Mouse (Mus musculus) left cerebral cortex, postnatal 36 days (tissue): ENCODE measurements around the gene Vcpkmt. TPM values are rescaled to one million over a fixed set of nuclear protein-coding genes. Genes with fewer than 3 reads are reported as not detected.
"Not testable (repeated sequence)": the region's sequence is repeated elsewhere in the genome, so short reads cannot be mapped to it uniquely, and the experiment has no call there.

Source experiments
- DNase-seq, 2 experiments: peaks; one replicate each; pipeline ENCODE4 v3.0.0; 2021 to 2022; ENCODE audit warnings: low spot score in 2 of 2, mixed read lengths in 1 of 2
- intact Hi-C: fragments of 180-260 bp; cut with DNase I; formaldehyde crosslinking; loops from one replicate; pipeline ENCODE4 v1.15.1; 2025
- total RNA-seq, 2 experiments: library from RNA; stranded (reverse); gene quantifications; 2 replicates each; pipeline ENCODE4 v1.2.3; 2021

Gene Vcpkmt
- 10 to 100 TPM; 20.3 to 24.8 TPM for total RNA-seq

- DNase-seq: peak; percentile 87 to 90
- intact Hi-C loops: no loop called here
Measured at GRCm38 (mm10) chr12:69582613-69583269, at the start of gene Vcpkmt. TSS of gene Vcpkmt (minus strand) at chr12:69583028.

DNA sequence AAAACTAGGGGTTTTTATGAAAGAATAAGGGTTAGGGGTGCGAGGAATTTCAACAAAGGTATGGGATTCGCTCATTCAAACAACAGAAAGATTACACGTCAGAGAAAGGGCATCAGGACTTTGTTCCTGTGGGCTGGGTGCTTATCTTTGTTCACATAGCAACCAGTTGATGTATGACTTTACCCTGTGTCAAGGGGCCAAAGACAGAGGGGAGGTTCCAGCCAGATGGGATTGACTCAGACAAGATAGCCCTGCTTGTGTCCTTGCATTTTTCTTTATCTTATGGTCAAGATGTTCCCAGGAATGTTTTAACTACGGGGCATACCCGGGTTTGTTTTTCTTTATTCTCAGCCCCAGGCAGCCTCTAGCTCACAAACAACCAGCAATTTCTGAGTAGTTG is 35.8 kb upstream of the Vcpkmt start:
- DNase-seq, intact Hi-C loops: not testable (repeated sequence)

- intact Hi-C loops: no loop called here
- DNase-seq: no peak
Measured at GRCm38 (mm10) chr12:69604367-69604766, 21.5 kb upstream of the Vcpkmt start.

- no peak for DNase-seq
- intact Hi-C loops: no loop called here
Measured at GRCm38 (mm10) chr12:69597446-69597845, 14.6 kb upstream of the Vcpkmt start.

GRCm38 (mm10) chr12:69593130-69593529 is 10.3 kb upstream of the Vcpkmt start:
- no peak for DNase-seq
- intact Hi-C loops: no loop called here

DNA sequence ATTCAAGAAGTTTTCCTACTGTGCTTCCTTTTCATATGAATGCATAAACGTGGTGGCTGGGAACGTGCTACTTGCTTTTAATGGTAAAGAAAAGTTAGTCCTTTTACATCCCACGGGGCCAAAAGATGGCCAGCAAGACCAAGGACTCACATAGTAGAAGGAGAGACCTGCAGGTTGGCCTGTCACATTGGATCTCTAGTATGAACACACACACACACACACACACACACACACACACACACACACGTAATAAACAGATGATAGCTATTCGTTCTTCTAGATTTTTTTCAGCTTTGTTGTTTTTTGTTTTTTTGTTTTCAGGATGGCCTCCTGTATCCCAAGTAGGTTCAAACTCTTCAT is 422 bp upstream of the Vcpkmt start:
- intact Hi-C loops: no loop called here
- DNase-seq: no peak

GRCm38 (mm10) chr12:69582216-69582612 is 614 bp downstream of the Vcpkmt start:
- intact Hi-C loops: no loop called here
- DNase-seq: no peak

DNA sequence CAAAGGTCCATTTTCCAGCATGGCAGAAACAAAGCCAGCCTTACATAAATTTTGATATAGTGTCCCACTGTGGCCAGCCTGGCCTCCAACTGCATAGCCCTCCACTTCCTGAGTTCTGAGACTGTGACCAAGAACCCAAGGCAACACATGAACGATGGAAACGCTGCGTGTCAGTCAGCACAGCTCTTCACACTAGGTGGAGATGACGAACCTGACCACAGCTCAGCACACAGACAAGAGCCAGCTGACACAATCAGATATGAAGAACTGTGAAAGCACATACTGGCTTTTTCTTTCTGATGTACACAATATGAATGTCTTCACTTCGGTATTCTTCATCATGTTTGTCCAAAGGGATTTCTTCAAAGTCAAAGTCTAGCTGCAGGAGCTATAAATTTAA is 3.2 kb downstream of the Vcpkmt start:
- no peak for DNase-seq
- intact Hi-C loops: loop anchor here (5.0 kb wide), 1 partner anchor 103 kb away; the partner anchor contains the start of gene Sos2

DNA sequence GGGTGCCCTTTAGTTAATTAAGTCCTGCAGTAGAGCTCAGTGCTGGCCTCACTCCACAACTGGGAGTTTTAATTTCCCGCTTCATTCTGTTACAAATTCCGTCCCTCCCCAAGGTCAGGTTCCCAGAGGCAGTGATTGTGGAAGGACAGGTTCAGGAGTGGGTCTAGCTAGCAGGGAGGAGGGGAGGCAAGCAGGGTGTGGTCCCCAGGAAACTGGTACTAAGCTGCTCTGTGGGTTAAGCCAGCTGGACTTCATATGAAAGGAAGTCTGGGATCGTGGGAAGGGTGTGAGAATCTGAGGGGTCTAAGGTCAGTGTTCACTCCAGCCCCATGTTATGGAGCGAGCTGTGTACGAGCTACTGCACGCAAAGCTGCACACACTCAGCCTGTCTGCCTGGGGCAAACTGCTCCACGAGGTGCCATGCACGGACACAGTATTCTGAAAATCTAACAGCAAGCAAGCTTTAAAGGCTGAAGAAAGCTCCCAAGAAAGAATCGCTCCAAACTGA is 6.7 kb downstream of the Vcpkmt start:
- intact Hi-C loops: loop anchor here (5.0 kb wide), 1 partner anchor 106 kb away; the partner anchor contains the start of gene Sos2
- no peak for DNase-seq

GRCm38 (mm10) chr12:69573916-69574881 is 8.6 kb downstream of the Vcpkmt start:
- peak; percentile 53 to 75 for DNase-seq
- intact Hi-C loops: loop anchor here (2.0 to 5.0 kb wide), 2 partner anchors 72 to 211 kb away; no protein-coding TSS in a partner anchor

- no peak for DNase-seq
- intact Hi-C loops: loop anchor here (5.0 kb wide), 1 partner anchor 71 kb away; no protein-coding TSS in a partner anchor
Measured at GRCm38 (mm10) chr12:69573271-69573670, 9.6 kb downstream of the Vcpkmt start.

GRCm38 (mm10) chr12:69569926-69570325 is 12.9 kb downstream of the Vcpkmt start:
- DNase-seq: no peak
- intact Hi-C loops: loop anchor here (5.0 kb wide), 1 partner anchor 68 kb away; no protein-coding TSS in a partner anchor

- intact Hi-C loops: no loop called here
- no peak for DNase-seq
Measured at GRCm38 (mm10) chr12:69568266-69568665, 14.6 kb downstream of the Vcpkmt start.

DNA sequence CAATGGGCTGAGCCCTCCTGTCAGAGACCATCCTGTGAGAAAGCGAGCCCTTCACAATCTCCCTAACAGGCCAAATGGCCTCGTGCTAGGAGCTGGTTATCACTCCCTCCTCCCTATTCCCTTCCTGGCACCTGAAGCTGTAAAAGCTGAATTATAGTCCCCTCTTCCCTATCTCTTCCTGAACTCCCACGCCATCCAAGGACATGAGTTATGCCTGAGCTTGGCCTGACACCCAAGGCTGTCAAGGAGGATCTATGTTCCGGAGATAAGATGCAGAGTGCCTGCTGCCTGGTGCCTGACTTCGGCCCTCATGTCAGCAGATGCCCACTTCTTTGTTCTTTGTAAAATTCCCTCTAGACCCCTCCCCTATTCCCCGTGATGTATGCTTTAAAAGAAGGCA is 21.8 kb downstream of the Vcpkmt start:
- DNase-seq, intact Hi-C loops: not testable (repeated sequence)

DNA sequence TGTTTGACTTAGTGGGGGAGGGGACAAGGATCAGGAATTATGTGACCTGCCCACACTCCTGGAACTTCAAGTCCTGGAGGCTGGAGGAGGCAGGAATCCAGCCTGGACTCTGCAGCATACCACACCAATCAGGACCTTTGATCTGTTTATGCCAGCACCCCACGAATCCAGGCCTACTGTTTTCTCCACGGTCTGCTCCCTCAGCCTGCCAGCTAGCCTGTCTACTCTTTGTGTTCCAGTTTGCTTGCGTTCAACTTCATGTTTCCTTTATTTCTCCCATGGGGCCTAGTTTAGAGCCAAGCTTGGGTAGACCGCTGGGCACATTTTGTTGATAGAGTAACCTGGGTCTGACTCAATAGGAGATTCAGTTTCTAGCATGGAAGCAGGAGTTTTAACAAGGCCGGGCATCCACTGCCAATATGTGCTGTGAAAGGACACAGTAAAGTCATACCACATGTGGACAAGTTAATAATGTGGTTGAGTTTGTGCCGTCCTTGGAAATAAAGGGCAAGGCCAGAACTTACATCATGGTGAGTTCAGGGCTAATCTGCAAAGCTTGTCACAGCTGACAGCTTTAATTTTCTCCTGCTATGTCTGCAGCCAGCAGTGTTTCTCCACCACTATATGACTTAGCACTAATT is 26.5 kb downstream of the Vcpkmt start:
- intact Hi-C loops: no loop called here

GRCm38 (mm10) chr12:69545456-69546178 is 37.2 kb downstream of the Vcpkmt start:
- intact Hi-C loops: no loop called here
- DNase-seq: no peak

More for the DNA sequence above, 26.5 kb downstream of the Vcpkmt start:
- DNase-seq: no peak

- intact Hi-C loops: no loop called here
- no peak for DNase-seq
Measured at GRCm38 (mm10) chr12:69544994-69545393, 37.8 kb downstream of the Vcpkmt start.

DNA sequence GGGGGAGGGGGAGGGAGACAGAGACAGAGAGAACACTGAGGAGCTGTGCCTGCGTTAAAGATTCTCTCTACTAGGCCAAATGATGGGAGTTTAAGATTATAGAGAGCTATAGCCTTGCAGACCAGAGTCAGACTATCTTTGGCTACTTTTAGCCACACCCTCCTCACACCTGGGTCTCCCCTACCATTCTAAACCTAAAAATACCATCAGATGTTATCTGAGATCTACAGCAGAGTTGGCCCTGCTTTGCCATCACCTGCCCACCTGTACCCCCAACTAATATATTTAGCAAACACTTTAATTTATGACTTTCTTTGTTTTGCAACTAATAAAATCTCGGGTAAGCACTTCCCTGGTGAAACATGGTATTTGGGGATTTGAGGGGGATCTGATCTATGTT is 38.3 kb downstream of the Vcpkmt start:
- no peak for DNase-seq
- intact Hi-C loops: no loop called here

DNA sequence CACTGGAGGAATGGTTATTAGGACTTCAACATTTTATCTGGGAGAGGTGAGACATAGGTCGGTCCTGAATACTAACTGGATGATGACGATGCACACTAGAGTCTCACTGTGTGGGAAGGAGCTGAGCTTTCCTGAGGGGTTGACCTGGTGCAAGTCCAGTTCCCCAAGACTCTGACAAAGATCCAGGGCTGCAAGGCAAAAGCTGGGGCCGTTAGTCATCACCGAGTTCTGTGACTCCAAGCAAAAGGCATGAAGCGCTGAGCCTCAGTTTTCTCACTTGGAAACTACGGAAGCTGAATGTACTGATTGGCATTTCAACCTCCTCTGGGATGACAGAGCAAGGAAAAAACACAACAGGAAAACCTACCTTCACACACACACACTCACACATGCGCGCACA is 40.5 kb downstream of the Vcpkmt start:
- no peak for DNase-seq
- intact Hi-C loops: no loop called here
